Mouse (Mus musculus) Muller cell, postnatal 12 days (primary cell): ENCODE results near the gene Mier1.

Source experiments
- DNase-seq: peaks from one replicate; pipeline ENCODE4 v3.0.0-alpha.2; 2015; ENCODE audit errors: inconsistent ontology term

The Mier1 gene

GRCm38 (mm10) chr4:103114184-103115111 is at the start of gene Mier1, which contains the start of gene Wdr78:
TSS of gene Mier1 (plus strand) at chr4:103114390.
TSS of gene Wdr78 (minus strand) at chr4:103114555.
- peak; percentile 99 for DNase-seq

- DNase-seq: no peak
Measured at GRCm38 (mm10) chr4:103064421-103064820, 49.8 kb upstream of the Mier1 start.

GRCm38 (mm10) chr4:103064976-103065375 is 49.2 kb upstream of the Mier1 start:
- no peak for DNase-seq

DNA sequence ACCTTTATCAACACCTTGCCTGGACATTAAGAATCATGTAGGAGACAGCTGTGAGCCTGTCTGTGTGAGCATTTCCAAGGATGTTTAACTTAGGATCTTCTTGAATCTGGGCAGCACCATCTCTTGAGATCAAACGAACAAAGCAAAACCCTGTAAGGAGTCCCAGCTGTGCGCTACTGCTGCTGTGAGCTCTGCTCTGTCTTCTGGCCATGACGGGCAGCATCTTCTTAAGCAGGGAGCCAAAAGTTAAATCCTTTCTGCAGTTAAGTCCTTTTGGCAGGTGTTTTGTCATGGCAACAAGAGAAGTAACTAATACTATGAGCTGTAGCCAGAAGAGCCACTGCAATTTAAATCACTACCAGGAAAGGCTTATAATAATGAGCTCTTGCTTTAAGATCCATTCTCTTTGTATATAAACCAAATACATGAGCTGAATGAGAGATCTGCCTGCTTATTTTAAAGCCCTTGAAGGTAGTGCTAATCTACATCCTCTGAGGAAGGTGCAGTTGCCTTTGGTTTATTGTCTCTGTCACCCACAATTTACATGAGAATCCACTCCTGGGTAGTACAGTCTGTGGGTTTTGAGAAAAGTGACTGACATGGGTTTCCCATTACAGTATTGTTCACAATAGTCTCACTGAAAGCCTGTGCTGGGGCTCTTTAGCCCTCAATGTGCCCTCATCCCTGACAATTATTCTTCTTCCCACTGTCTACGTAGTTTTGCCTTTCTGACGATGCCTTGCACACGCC is 46.1 kb upstream of the Mier1 start:
- DNase-seq: no peak

DNA sequence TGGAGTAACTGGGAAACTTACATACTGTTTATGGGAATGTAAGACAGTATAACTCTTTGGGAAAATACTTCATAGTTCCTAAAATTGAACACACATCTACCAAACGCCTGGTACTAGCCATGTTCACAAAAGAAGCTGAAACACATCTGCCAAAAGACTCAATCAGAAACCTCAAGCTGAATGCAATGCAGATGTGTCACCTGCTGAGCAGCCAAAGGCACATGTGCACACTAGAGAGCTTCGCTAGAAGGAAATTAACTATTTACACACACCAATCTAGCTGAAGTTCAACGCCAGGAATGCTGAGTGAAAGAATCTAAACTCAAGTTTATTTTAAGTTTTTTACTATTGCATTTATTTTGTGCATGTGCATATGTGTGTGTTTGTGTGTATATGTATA is 43.6 kb upstream of the Mier1 start:
- DNase-seq: no peak

DNA sequence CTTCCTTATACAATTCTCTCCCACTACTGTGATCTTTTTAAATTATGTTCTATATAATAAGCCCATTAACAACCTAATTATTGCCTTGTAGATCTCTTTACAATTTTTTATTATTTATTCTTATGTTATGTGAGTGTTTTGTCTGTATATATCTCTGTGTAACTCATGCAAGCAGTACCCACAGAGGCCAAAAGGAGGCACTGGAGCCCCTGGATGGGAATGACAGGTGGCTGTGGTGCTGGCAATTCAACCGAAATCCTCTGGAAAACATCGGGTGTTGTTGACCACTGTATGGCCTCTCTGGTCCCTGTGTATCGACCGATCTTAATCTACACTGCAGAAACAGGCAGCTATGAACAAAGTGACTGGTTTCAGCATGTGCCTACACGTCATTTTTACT is 29.0 kb upstream of the Mier1 start:
- no peak for DNase-seq

DNA sequence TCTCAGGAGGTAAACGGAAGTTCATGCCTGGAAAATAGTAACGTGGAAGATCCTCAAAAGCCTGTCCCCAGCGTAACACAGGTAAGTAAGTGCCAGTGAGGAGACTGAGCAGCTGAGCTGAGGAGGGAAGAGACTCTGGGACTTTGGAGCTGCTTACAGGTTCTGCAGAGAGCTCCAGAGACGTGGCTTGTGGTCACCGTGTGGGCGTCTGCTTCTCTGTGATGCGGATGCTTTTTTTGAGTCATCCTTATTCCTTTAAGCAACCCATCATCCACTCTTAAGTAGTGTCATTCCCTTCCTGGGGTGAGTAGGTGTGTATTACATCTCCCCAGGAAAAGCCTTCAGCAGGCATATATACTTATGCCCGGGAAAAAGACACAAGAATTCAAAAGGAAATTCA is 18.3 kb upstream of the Mier1 start:
- DNase-seq: no peak

DNA sequence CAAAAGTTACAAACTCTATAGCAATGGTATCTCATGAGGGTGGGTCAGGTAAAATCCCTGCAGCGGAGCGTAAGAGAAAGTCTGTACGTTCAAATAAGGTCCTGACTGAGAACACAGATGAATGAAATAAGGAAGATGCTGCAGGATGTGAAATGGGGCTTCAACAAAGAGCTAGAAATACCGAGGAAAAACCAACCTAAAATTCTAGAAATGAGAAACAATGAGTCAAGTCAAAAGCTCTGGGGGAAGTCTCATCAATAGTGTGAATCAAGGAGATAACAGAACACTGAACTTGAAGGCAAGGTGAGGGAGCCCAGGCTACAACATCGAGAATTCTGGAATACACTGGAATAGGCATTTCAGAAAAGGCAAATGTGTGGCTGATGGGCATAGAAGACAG is 15.7 kb upstream of the Mier1 start:
- DNase-seq: no peak

- DNase-seq: no peak
Measured at GRCm38 (mm10) chr4:103112651-103113050, 1.5 kb upstream of the Mier1 start.

GRCm38 (mm10) chr4:103113402-103113801 is 788 bp upstream of the Mier1 start:
- peak; percentile 57 for DNase-seq

- DNase-seq: no peak
Measured at GRCm38 (mm10) chr4:103118888-103119228, 4.7 kb downstream of the Mier1 start.

DNA sequence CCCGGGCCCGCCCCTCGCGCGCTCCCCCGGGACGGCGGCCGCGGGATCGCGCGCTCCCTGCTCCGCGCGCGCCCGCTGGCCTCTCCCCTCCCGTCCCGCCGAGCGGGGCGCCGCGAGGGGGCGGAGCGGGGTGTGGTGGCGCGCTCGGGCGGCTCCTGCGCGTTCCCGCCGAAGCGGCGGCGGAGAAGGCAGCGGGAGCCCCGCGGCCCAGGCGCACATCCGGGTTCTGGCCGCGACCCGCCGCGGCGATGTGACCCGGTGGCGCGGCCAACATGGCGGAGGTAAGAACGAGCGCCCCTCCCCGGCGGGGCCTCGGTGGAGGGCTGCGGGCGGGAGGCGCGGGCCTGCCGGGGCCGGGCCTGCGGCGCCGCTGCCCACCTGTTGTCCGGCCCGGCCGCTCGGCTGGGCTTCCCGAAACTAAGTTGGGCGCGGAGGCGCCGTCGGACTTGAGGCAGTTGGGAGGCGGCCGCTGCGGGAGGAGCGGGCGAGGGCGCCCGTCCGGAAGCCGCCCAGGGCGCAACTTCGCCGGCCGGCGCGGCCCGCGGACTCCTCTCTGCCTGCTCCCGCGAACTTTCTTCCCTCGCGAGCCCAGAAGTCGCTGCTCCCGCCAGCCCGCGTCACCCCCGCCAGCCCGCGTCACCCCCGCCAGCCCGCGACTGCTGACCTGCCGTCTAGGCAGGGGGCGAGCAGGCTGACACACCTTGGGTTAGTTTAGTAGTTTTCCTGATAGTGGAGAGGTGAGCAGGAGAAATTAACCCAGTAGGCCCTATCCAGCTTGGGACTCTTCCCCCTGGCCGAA is 5.2 kb downstream of the Mier1 start:
- peak; percentile 92 for DNase-seq

- peak; percentile 50 for DNase-seq
Measured at GRCm38 (mm10) chr4:103120028-103120384, 5.8 kb downstream of the Mier1 start.

DNA sequence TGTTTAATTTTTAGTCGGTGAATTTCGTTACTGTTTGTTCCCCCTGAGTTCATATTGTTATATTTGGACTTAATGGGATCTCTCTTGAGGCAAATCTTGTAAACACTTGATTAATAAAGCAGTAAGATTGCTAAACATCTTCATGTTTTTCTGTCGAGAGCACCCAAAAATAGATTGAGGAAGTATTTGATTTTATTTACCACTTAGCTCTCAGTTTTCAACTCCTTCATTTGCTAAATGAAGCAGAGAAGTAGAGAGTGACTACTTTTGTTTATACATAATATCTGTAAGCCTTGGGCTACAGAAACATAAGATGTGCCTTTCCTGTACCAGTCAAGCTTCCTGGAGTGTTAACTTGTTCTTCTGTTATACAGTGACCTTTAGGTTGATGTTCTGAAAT is 6.2 kb downstream of the Mier1 start:
- DNase-seq: no peak

DNA sequence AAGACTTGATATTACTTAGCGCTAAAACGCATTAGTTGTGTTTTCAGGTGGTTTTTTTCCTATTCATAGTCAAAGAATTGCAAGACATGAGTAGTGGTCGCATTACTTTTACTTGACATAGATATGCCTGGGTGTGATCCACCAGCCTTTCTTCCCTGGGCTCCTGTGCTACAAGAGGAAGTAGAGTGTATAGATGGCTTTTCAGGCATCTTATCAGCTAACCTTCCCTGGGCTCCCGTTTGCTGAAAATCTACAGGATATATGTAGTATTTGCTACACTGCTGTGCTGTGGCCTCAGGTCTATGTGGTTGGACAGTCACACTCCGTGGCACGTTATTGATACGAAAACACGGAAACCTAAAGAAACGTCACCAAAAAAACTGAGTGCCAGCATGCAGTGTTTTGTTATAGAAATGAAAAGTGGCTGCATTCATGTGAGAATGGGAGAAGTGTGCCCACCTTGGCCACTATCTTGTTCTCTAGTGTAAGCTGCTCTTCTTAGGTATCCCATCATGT is 6.7 kb downstream of the Mier1 start:
- DNase-seq: no peak

GRCm38 (mm10) chr4:103123086-103123485 is 8.9 kb downstream of the Mier1 start:
- DNase-seq: no peak

DNA sequence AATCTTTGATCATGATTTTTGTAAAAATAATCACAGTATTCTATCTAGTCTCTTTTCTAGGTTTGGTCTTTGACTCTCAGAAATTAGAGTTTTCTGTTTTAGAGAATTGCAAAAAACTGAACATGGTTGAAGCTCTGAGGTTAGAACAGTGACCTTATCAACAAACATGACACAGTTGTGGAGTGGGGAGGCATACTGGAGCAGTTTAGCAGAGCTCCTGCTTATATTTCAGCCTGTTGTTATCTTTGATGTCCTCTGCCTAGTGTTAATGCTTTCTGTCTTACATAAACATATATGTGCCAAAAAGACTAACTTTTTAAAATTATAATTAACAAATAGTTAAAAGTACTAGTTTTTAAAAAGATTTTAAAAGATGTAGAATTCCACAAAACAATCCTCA is 9.4 kb downstream of the Mier1 start:
- no peak for DNase-seq

GRCm38 (mm10) chr4:103126533-103126932 is 12.3 kb downstream of the Mier1 start:
- DNase-seq: no peak

GRCm38 (mm10) chr4:103136946-103137345 is 22.8 kb downstream of the Mier1 start:
- DNase-seq: no peak

DNA sequence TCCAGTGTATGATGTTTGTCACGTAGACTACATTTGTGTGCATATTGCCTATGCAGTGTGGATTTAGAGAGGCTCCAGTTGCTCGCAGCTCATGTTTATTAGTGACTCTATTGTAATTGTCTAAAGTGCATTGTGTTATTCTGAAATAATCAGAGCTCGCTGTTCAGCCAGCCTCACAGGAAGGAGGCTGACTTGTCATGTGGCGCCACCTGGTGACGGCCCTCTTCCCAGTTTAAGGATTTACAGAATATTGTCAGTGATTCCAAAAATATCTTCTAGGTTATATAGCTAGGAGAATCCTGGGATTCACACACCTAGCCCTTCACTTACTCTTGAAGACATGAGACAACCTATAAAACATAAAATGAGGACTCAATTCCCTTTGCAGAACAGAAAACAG is 32.1 kb downstream of the Mier1 start:
- DNase-seq: peak; percentile 48

DNA sequence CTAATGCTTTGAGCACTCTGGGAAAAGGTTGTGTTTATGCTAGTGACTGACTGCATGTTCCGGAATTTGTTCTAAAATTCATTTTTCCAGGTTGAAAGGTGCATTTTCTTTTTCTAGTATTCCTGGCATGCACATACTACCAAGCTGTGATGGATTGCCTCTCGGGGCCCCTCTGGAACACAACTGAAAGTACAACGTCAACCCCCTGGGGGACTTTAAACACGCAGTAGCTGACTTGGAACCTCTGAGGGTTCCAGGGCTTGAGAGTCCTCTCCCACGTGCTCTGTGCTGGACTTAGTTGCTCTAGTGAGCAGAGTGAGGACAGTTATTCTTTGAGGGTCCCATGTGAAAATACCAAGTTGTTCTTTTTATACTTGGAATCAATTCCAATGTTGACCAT is 37.8 kb downstream of the Mier1 start:
- no peak for DNase-seq

- DNase-seq: no peak
Measured at GRCm38 (mm10) chr4:103158781-103159180, 44.6 kb downstream of the Mier1 start.
